Mouse (Mus musculus): ENCODE measurements around the gene Dcaf5. TPM values are rescaled to one million over a fixed set of nuclear protein-coding genes. Genes with fewer than 3 reads are reported as not detected.
"Not testable (repeated sequence)": the region's sequence is repeated elsewhere in the genome, so short reads cannot be mapped to it uniquely, and the experiment has no call there.

The Dcaf5 gene
- total and polyA plus RNA-seq, 3 experiments, result 15.9 to 38.1 (median 32.4) TPM

DNA sequence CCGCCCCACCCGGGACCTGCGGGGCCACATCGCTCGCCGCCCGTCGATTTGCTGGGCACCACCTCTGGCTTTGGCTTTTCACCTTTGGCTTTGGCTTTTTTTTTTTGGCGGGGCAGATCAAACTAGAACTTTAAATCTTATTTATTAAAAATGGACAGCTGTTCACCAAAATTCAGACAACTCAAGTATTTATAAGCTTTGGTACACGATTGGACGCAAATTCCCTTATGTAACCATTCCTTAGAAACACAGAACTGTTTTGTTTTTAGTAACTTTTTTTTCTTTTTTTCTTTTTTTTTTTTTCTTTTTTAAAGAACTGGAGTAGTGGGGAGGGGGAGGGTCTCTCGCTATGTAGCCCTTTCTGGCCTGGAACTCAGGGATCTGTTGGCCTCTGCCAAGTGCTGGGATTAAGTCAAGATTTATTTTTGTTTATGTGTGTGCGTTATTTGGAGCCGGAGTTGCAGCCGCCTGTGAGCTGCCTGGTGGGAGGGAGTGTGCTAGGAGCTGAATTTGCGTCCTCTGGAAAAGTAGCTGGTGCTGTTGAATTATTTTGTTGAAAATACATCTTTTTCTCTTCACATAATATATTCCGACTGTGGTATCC is 27.4 kb upstream of the Dcaf5 start:
- H3K9ac ChIP-seq (ENCODE audit: low read depth, low read length), result peak overlapping the region; percentile 58
- H3K4me3 ChIP-seq, result peak overlapping the region; percentile 94
- no peaks in the 10 kb centered on the region for H3K36me3 ChIP-seq (ENCODE audit: control insufficient read depth, insufficient read depth, low read length)
- peak overlapping the region; percentile 91 for H3K27ac ChIP-seq
- no peak for TF ChIP-seq CTCF (IDR thresholded peaks at IDR 0.05)
- no peak for TF ChIP-seq POLR2A (IDR thresholded peaks at IDR 0.05; ENCODE audit: insufficient read depth, low read depth, low read length)
- no peak for TF ChIP-seq EP300 (IDR thresholded peaks at IDR 0.05; ENCODE audit: insufficient read depth, low read depth, low read length)
- peak; percentile 26 to 35 for DNase-seq
- intact Hi-C loops (cut with DNase I), result loop anchor here (1.0 kb wide), 1 partner anchor 27 kb away; the partner anchor contains the start of gene Dcaf5
- WGBS, result 5% methylated on average over 17 of the region's 17 CpGs
- no peaks in the 10 kb centered on the region for H3K27me3 ChIP-seq (ENCODE audit: control insufficient read depth, insufficient read depth, low read length)
- 0 out of 2 replicates have a peak, but pooled peaks cover 1% of the 10 kb centered on the region for H3K79me2 ChIP-seq (replicated peaks; ENCODE audit: control insufficient read depth, insufficient read depth, low read length)
- H3K4me1 ChIP-seq (ENCODE audit: control insufficient read depth, insufficient read depth, low read length), result no peaks in the 10 kb centered on the region

DNA sequence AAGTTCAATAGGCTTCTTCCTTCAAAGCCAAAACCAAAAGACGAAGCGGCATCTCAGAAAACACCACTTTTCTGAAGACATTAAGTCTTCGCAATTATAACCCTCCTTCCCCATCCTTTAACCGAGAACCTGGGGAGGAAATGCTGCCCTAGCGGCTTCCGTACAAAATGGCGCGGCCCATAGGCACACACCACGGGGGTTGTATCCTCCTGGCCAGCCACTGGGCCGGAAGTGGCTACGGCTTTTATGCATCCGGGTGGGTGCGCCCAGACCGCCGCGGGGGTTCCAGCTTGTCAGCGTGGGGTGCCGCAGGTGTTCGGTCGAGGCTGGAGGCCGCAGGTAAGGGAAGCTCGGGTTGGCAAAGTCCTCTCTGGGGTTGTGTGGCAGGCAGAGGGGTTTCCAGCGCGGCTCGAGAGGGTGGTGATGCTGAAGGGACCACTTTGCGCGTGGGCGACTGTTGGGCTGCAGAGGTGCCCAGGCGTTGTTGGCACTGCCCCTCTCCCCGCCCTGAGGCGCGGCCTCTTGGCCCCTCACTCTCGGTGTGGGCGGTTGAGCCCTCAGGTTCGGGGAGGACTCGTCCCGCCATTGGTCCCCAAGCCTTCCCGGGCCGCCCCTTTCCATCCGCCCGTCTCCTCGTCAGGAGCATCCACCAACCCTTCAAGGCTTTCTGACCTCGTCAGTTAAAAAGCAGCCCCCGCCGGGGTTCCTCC is 26.7 kb upstream of the Dcaf5 start, which contains the start of gene Exd2:
Gene Exd2, plus strand, starts transcription at position 154 of the 710 bp plus-strand sequence.
- no peaks in the 10 kb centered on the region for H3K36me3 ChIP-seq (ENCODE audit: control insufficient read depth, insufficient read depth, low read length)
- H3K79me2 ChIP-seq (replicated peaks; ENCODE audit: control insufficient read depth, insufficient read depth, low read length), result 0 out of 2 replicates have a peak, but pooled peaks cover 1% of the 10 kb centered on the region
- DNase-seq, result peak; percentile 91 to 92
- no peaks in the 10 kb centered on the region for H3K27me3 ChIP-seq (ENCODE audit: control insufficient read depth, insufficient read depth, low read length)
- peak within 1 kb of the TSS; percentile 94 for H3K4me3 ChIP-seq
- TF ChIP-seq EP300 (IDR thresholded peaks at IDR 0.05; ENCODE audit: insufficient read depth, low read depth, low read length) (0 out of 2 replicates have a peak, but pooled peaks have one; percentile 8), POLR2A (IDR thresholded peaks at IDR 0.05; ENCODE audit: insufficient read depth, low read depth, low read length) (no peak; the same call in 1 of the 2 replicates), CTCF (IDR thresholded peaks at IDR 0.05) (peak; percentile 47)
- H3K4me1 ChIP-seq (ENCODE audit: control insufficient read depth, insufficient read depth, low read length), result no peaks in the 10 kb centered on the region
- peak within 1 kb of the TSS; percentile 91 for H3K27ac ChIP-seq
- intact Hi-C loops (cut with DNase I), result loop anchor here (1.0 kb wide), 1 partner anchor 27 kb away; the partner anchor contains the start of gene Dcaf5
- WGBS, result under 1% methylated on average over 45 of the region's 45 CpGs
- H3K9ac ChIP-seq (ENCODE audit: low read depth, low read length), result peak within 1 kb of the TSS; percentile 58

DNA sequence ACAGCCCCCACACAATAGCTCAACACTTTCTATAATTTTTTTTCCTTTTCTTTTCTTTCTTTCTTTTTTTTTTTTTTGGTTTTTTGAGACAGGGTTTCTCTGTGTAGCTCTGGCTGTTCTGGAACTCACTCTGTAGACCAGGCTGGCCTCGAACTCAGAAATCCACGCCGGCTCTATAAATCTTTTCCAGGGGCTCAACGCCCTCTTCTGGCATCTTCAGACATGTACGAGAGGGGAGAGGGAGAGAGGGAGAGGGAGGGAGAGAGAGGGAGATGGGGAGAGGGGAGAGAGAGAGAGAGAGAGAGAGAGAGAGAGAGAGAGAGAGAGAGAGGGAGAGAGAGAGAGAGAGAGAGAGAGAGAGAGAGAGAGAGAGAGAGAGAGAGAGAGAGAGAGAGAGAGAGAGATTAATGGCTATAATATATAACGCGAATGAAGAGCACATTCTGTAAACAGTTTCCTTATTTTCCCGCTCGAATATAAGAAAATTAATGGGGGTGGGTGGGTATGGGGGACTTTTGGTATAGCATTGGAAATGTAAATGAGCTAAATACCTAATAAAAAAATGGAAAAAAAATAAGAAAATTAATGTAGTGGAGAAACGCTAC is 26.0 kb upstream of the Dcaf5 start:
- H3K4me1 ChIP-seq (ENCODE audit: control insufficient read depth, insufficient read depth, low read length); H3K36me3 ChIP-seq (ENCODE audit: control insufficient read depth, insufficient read depth, low read length); intact Hi-C loops (cut with DNase I); H3K79me2 ChIP-seq (replicated peaks; ENCODE audit: control insufficient read depth, insufficient read depth, low read length); DNase-seq; H3K9ac ChIP-seq (ENCODE audit: low read depth, low read length); H3K27me3 ChIP-seq (ENCODE audit: control insufficient read depth, insufficient read depth, low read length): not testable (repeated sequence)
- peak overlapping the region; percentile 91 for H3K27ac ChIP-seq
- 8% methylated on average over 10 of the region's 10 CpGs for WGBS
- peak overlapping the region; percentile 94 for H3K4me3 ChIP-seq

DNA sequence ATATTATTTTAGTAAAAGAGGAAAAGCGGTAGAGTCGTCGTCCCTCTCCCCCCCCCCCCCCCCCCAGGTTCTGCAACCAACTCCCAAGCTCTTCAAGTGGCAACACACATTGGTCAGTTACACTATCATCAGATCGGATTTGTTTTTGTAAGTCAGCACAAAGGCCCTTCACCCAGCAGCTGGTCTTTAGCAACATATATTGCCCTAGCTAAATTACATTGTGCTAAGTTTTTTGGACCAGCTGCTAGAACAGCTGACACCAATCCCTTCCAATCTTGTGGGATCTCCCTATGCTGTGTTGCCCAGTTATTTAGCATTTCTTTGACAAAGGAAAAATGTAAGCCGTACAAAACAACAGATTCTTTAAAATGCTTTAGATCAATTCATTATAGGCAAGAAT is 21.6 kb upstream of the Dcaf5 start:
- Histone ChIP-seq H3K27ac (no peak overlapping the region), H3K9ac (ENCODE audit: low read depth, low read length) (no peak overlapping the region), H3K27me3 (ENCODE audit: control insufficient read depth, insufficient read depth, low read length) (no peaks in the 10 kb centered on the region), H3K4me3 (no peak overlapping the region), H3K36me3 (ENCODE audit: control insufficient read depth, insufficient read depth, low read length) (no peaks in the 10 kb centered on the region), H3K4me1 (ENCODE audit: control insufficient read depth, insufficient read depth, low read length) (no peaks in the 10 kb centered on the region), H3K79me2 (replicated peaks; ENCODE audit: control insufficient read depth, insufficient read depth, low read length) (no peaks in the 10 kb centered on the region)
- no peak for DNase-seq
- TF ChIP-seq CTCF (IDR thresholded peaks at IDR 0.05) (no peak), EP300 (IDR thresholded peaks at IDR 0.05; ENCODE audit: insufficient read depth, low read depth, low read length) (no peak), POLR2A (IDR thresholded peaks at IDR 0.05; ENCODE audit: insufficient read depth, low read depth, low read length) (no peak)
- intact Hi-C loops (cut with DNase I), result no loop called here
- 77% methylated on average over 5 of the region's 5 CpGs for WGBS

DNA sequence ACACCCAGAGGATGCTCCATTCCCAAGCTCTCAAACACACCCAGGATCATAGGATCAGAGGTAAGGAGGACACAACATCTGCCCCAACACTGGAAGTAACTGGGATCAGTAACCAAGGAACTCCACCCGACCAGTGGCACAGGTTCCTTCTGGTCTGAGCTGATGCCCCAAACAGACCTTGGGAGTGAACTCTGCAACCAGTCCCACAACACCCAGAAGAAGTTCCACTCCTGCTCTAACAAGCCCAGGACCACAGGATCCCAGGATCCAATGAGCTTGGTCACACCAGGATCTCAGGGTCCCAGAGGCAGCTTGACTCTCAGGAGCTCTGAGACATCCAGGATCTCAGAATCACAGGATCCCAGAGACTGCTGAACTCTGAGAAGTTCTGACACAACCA is 17.1 kb upstream of the Dcaf5 start:
- H3K9ac ChIP-seq (ENCODE audit: low read depth, low read length), result no peak overlapping the region
- no peaks in the 10 kb centered on the region for H3K36me3 ChIP-seq (ENCODE audit: control insufficient read depth, insufficient read depth, low read length)
- no peaks in the 10 kb centered on the region for H3K27me3 ChIP-seq (ENCODE audit: control insufficient read depth, insufficient read depth, low read length)
- no peak overlapping the region for H3K4me3 ChIP-seq
- TF ChIP-seq EP300 (IDR thresholded peaks at IDR 0.05; ENCODE audit: insufficient read depth, low read depth, low read length) (no peak), CTCF (IDR thresholded peaks at IDR 0.05) (no peak), POLR2A (IDR thresholded peaks at IDR 0.05; ENCODE audit: insufficient read depth, low read depth, low read length) (no peak)
- no peak overlapping the region for H3K27ac ChIP-seq
- no peaks in the 10 kb centered on the region for H3K79me2 ChIP-seq (replicated peaks; ENCODE audit: control insufficient read depth, insufficient read depth, low read length)
- no peak for DNase-seq
- WGBS, result 71% methylated on average over 1 of the region's 1 CpGs
- no peaks in the 10 kb centered on the region for H3K4me1 ChIP-seq (ENCODE audit: control insufficient read depth, insufficient read depth, low read length)
- intact Hi-C loops (cut with DNase I), result no loop called here
